Mouse (Mus musculus): ENCODE results near the gene Gm47289. TPM values are rescaled to one million over a fixed set of nuclear protein-coding genes. Genes with fewer than 3 reads are reported as not detected.

Gm47289 gene
- not detected in 2 replicates for polyA plus RNA-seq (2012; rRNA removed)

- peaks cover 7% of the 10 kb centered on the region for H3K27me3 ChIP-seq (ENCODE audit: control insufficient read depth, insufficient read depth, low read length)
- no peak within 1 kb of the TSS for H3K27ac ChIP-seq (ENCODE audit: insufficient read depth, low read length)
- WGBS = 52% methylated on average over 4 of the region's 4 CpGs
- H3K36me3 ChIP-seq (ENCODE audit: control insufficient read depth, insufficient read depth, low read length) = no peaks in the 10 kb centered on the region
- TF ChIP-seq POLR2A (IDR thresholded peaks at IDR 0.05; ENCODE audit: low read depth, low read length) (no peak), CTCF (IDR thresholded peaks at IDR 0.05; ENCODE audit: extremely low read depth, insufficient read depth, insufficient read length, insufficient replicate concordance) (no peak)
- no peak within 1 kb of the TSS for H3K4me3 ChIP-seq (ENCODE audit: extremely low read depth, insufficient read depth, insufficient read length)
- peaks cover 2% of the 10 kb centered on the region; the same call in 1 of the 2 replicates for H3K4me1 ChIP-seq (ENCODE audit: control insufficient read depth, insufficient read depth, insufficient read length)
- DNase-seq (ENCODE audit: low read depth in 1 of 2, low spot score in 2 of 2) = no peak
Measured at GRCm38 (mm10) chr9:119158861-119159260, at the start of gene Gm47289. Gene Gm47289, plus strand, starts transcription at chr9:119159161.

DNA sequence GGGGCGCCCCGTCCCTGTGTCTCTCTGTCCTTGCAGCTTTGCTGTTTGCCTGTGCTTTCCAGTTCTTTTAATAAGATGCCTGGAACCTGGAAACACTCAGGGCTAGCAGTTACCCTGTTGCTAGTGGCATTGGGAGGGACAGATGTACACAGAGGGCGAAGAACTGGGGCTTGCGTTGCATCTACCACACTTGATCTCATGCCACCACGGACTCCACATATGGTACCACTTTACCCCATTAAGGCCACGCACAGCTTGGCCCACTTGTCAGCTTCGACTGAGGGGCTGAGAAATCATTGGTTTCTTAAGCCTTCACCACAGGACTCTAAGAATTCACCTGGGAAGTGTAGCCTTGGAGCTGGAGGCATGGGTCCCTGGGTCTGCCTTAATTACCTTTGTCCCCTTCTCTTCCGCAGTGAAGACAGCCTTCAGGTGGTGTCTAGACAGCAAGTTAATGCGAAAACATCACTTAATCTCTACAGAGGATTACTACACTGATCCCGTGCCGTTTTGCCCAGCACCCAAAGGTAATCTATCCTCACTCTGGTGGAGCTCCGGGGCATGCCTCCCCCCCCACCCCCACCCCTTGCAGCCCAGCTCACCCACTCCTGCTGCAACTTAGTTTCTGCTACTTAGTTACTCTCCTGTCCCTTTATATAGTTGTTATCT, 49.1 kb upstream of the Gm47289 start:
- Histone ChIP-seq H3K36me3 (ENCODE audit: control insufficient read depth, insufficient read depth, low read length) (no peaks in the 10 kb centered on the region), H3K27ac (ENCODE audit: insufficient read depth, low read length) (no peak overlapping the region), H3K4me1 (ENCODE audit: control insufficient read depth, insufficient read depth, insufficient read length) (no peaks in the 10 kb centered on the region), H3K27me3 (ENCODE audit: control insufficient read depth, insufficient read depth, low read length) (no peaks in the 10 kb centered on the region), H3K4me3 (ENCODE audit: extremely low read depth, insufficient read depth, insufficient read length) (no peak overlapping the region)
- 80% methylated on average over 12 of the region's 12 CpGs for WGBS
- no peak for DNase-seq (ENCODE audit: low read depth in 1 of 2, low spot score in 2 of 2)
- no peak for TF ChIP-seq CTCF (IDR thresholded peaks at IDR 0.05; ENCODE audit: extremely low read depth, insufficient read depth, insufficient read length, insufficient replicate concordance)
- TF ChIP-seq POLR2A (IDR thresholded peaks at IDR 0.05; ENCODE audit: low read depth, low read length) = no peak

GRCm38 (mm10) chr9:119110640-119111039, 48.3 kb upstream of the Gm47289 start:
- no peaks in the 10 kb centered on the region for H3K4me1 ChIP-seq (ENCODE audit: control insufficient read depth, insufficient read depth, insufficient read length)
- H3K27me3 ChIP-seq (ENCODE audit: control insufficient read depth, insufficient read depth, low read length) = no peaks in the 10 kb centered on the region
- no peaks in the 10 kb centered on the region for H3K36me3 ChIP-seq (ENCODE audit: control insufficient read depth, insufficient read depth, low read length)
- WGBS = 85% methylated on average over 3 of the region's 3 CpGs
- no peak overlapping the region for H3K4me3 ChIP-seq (ENCODE audit: extremely low read depth, insufficient read depth, insufficient read length)
- TF ChIP-seq POLR2A (IDR thresholded peaks at IDR 0.05; ENCODE audit: low read depth, low read length) (no peak), CTCF (IDR thresholded peaks at IDR 0.05; ENCODE audit: extremely low read depth, insufficient read depth, insufficient read length, insufficient replicate concordance) (no peak)
- no peak overlapping the region for H3K27ac ChIP-seq (ENCODE audit: insufficient read depth, low read length)
- no peak for DNase-seq (ENCODE audit: low read depth in 1 of 2, low spot score in 2 of 2)

DNA sequence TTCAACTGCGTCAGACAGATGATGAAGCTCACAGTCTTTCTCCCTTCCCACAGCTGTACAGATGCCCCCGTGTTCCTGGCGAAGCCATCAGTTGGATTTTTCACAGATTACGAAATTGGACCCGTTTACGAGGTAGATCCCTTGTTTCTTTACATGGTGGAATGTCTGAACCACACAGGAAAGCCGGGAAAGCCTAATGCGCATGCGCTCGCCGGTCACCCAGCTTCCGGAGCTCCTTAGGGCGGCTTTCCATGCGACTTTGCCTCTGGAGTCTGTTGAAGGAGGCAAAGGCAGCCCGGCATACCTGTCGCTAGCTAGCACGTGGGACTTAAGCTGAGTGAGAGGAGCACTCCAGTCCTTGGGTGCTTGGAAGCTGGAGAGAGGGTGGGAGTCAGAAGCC, 44.0 kb upstream of the Gm47289 start:
- no peak overlapping the region for H3K4me3 ChIP-seq (ENCODE audit: extremely low read depth, insufficient read depth, insufficient read length)
- no peaks in the 10 kb centered on the region for H3K4me1 ChIP-seq (ENCODE audit: control insufficient read depth, insufficient read depth, insufficient read length)
- no peaks in the 10 kb centered on the region for H3K36me3 ChIP-seq (ENCODE audit: control insufficient read depth, insufficient read depth, low read length)
- no peak overlapping the region for H3K27ac ChIP-seq (ENCODE audit: insufficient read depth, low read length)
- H3K27me3 ChIP-seq (ENCODE audit: control insufficient read depth, insufficient read depth, low read length) = no peaks in the 10 kb centered on the region
- no peak for DNase-seq (ENCODE audit: low read depth in 1 of 2, low spot score in 2 of 2)
- 90% methylated on average over 17 of the region's 17 CpGs for WGBS
- no peak for TF ChIP-seq POLR2A (IDR thresholded peaks at IDR 0.05; ENCODE audit: low read depth, low read length)

- Histone ChIP-seq H3K4me1 (ENCODE audit: control insufficient read depth, insufficient read depth, insufficient read length) (no peaks in the 10 kb centered on the region), H3K27me3 (ENCODE audit: control insufficient read depth, insufficient read depth, low read length) (no peaks in the 10 kb centered on the region), H3K27ac (ENCODE audit: insufficient read depth, low read length) (no peak overlapping the region), H3K4me3 (ENCODE audit: extremely low read depth, insufficient read depth, insufficient read length) (no peak overlapping the region), H3K36me3 (ENCODE audit: control insufficient read depth, insufficient read depth, low read length) (no peaks in the 10 kb centered on the region)
- TF ChIP-seq POLR2A (IDR thresholded peaks at IDR 0.05; ENCODE audit: low read depth, low read length) (no peak), CTCF (IDR thresholded peaks at IDR 0.05; ENCODE audit: extremely low read depth, insufficient read depth, insufficient read length, insufficient replicate concordance) (no peak)
- no peak for DNase-seq (ENCODE audit: low read depth in 1 of 2, low spot score in 2 of 2)
- WGBS = 82% methylated on average over 19 of the region's 19 CpGs
Measured at GRCm38 (mm10) chr9:119119409-119120167, 39.4 kb upstream of the Gm47289 start.

DNA sequence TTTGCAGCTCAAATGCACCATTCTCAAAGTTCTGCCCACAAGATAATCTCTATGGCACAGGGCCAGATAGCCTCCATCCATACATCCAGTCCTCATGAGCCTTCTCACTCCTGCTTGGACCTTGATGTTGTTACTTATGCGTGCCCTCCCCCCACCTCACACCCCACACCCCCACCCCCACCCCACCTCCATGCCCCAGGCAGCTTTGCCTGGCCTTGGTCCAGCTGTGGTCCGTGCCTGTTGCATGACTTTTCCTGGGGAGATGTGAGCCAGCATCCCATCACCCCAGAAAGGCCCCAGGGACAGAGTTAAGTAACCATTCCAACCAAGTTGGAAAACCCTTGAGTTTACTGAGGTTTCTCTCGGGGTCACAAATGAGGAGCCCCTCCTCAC, 38.8 kb upstream of the Gm47289 start:
- H3K4me3 ChIP-seq (ENCODE audit: extremely low read depth, insufficient read depth, insufficient read length) = no peak overlapping the region
- H3K27ac ChIP-seq (ENCODE audit: insufficient read depth, low read length) = no peak overlapping the region
- WGBS = 75% methylated on average over 3 of the region's 3 CpGs
- no peaks in the 10 kb centered on the region for H3K27me3 ChIP-seq (ENCODE audit: control insufficient read depth, insufficient read depth, low read length)
- H3K4me1 ChIP-seq (ENCODE audit: control insufficient read depth, insufficient read depth, insufficient read length) = no peaks in the 10 kb centered on the region
- DNase-seq (ENCODE audit: low read depth in 1 of 2, low spot score in 2 of 2) = no peak
- H3K36me3 ChIP-seq (ENCODE audit: control insufficient read depth, insufficient read depth, low read length) = no peaks in the 10 kb centered on the region
- no peak for TF ChIP-seq CTCF (IDR thresholded peaks at IDR 0.05; ENCODE audit: extremely low read depth, insufficient read depth, insufficient read length, insufficient replicate concordance)

Measured in spleen, adult 2 months (tissue).